Mouse (Mus musculus): ENCODE measurements around the gene Gnptg. TPM values are rescaled to one million over a fixed set of nuclear protein-coding genes. Genes with fewer than 3 reads are reported as not detected.

Gnptg gene
- polyA plus RNA-seq, 1 experiment from 2014 or later: 57.2 TPM

DNA sequence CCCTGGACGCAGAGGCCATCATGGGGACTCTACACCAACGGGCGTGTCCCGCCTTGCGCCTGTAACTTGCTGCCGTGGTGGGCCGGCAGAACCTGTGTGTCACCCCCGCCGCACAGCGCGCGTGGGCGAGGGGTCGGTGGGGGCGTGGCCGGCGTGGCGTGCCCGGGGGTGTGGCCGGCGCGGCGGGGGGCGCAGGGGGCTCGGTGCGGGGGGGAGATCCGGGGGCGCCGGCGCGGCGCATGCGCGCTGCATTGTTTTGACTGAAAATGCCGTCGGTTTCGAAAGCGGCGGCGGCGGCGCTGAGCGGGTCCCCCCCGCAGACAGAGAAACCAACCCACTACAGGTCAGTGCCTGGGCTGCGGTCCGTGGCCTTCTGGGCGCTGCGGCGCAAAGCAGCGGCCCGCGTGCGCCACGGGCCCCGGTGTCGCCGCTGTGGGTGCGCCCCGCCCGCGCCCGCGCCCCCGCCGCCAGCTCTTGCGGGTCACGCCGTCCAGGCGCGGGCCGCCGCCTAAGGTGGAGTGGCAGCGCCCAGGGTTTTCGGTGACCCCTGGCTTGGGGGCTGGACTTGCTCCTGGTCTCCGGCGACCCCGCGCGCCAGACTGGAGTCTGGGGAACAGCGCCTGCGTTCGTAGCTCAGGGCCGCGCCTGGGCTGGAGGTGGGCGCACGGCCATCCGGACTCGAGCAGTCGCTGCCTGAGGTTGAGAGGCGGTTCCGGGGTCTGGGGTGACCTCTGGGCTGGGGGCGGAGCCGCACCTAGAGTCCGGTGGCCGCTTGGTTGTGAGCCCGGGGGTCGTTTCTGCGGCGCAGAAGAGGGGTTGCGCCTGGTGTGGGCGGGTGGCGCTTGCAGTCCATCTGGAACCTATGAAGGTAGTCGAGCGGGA is 51.5 kb downstream of the Gnptg start, which contains the start of gene Unkl:
Unkl (plus strand) TSS at position 248 of the 882 bp plus-strand sequence.
- H3K9ac ChIP-seq (ENCODE audit: low read depth, low read length): peak within 1 kb of the TSS; percentile 86
- peak within 1 kb of the TSS; percentile 85 for H3K4me3 ChIP-seq (ENCODE audit: low read depth, low read length)
- H3K4me2 ChIP-seq (replicated peaks; ENCODE audit: low read depth, low read length): peak within 1 kb of the TSS; percentile 86
- ATAC-seq (ENCODE audit: low FRiP score) (peak; percentile 49; the same call in 1 of the 2 replicates), DNase-seq (ENCODE audit: low spot score) (peak; percentile 75)
- no peaks in the 10 kb centered on the region for H3K9me3 ChIP-seq (ENCODE audit: control insufficient read depth, low read length)
- under 1% methylated on average over 73 of the region's 104 CpGs for WGBS
- H3K27ac ChIP-seq (ENCODE audit: low read depth, low read length): peak within 1 kb of the TSS; percentile 71
- H3K36me3 ChIP-seq (ENCODE audit: control insufficient read depth, insufficient read depth, low read length): no peaks in the 10 kb centered on the region
- no peaks in the 10 kb centered on the region for H3K27me3 ChIP-seq (ENCODE audit: control insufficient read depth, insufficient read depth, low read length)
- peaks cover 3% of the 10 kb centered on the region; the same call in 1 of the 2 replicates for H3K4me1 ChIP-seq (replicated peaks; ENCODE audit: control insufficient read depth, insufficient read depth, low read length)

DNA sequence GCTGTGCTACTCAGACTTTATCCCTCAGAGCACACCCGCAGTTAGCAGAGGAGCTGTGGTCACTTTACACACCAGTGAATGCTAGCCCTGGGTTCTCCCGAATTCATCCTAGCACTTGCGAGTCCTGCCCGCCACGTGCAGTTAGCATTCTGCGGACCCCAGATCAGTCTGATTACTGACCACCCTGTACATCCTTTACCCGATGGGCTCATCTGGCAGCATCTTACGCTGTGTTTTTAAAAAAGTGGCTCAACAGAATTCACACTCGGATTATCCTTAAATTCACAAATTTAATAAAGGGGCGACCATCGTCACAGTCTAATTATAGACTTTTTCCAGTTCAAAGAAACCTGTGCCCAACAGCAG is 52.2 kb downstream of the Gnptg start:
- ATAC-seq (ENCODE audit: low FRiP score) (no peak), DNase-seq (ENCODE audit: low spot score) (no peak)
- H3K36me3 ChIP-seq (ENCODE audit: control insufficient read depth, insufficient read depth, low read length): no peaks in the 10 kb centered on the region
- H3K27me3 ChIP-seq (ENCODE audit: control insufficient read depth, insufficient read depth, low read length): no peaks in the 10 kb centered on the region
- peak overlapping the region; percentile 86 for H3K4me2 ChIP-seq (replicated peaks; ENCODE audit: low read depth, low read length)
- no peaks in the 10 kb centered on the region for H3K9me3 ChIP-seq (ENCODE audit: control insufficient read depth, low read length)
- WGBS: 8% methylated on average over 11 of the region's 11 CpGs
- H3K4me3 ChIP-seq (ENCODE audit: low read depth, low read length): peak overlapping the region; percentile 85
- H3K9ac ChIP-seq (ENCODE audit: low read depth, low read length): peak overlapping the region; percentile 86; the same call in 1 of the 2 replicates
- peak overlapping the region; percentile 71; the same call in 1 of the 2 replicates for H3K27ac ChIP-seq (ENCODE audit: low read depth, low read length)
- H3K4me1 ChIP-seq (replicated peaks; ENCODE audit: control insufficient read depth, insufficient read depth, low read length): peaks cover 3% of the 10 kb centered on the region; the same call in 1 of the 2 replicates

DNA sequence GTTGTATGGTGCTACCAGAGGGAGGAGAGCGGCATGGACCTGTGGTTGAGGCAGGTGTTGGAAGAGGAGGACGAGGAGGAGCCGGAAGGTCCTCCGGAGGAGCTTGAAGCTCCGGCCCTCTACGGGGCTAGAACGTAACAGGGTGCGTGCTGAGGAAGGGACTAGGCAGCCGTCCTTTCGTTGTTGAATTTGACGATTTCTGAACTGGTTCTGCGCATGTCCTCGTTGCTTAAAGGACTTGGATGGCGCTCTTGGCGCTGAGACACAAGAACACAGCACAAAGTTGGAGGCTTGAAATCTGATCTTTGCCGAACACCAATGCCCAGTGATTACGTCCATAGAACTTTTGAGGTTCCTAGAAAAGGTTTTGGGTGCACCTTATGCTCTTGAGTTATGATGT is 55.0 kb downstream of the Gnptg start:
- 9% methylated on average over 17 of the region's 17 CpGs for WGBS
- no peak for ATAC-seq (ENCODE audit: low FRiP score)
- peaks cover 3% of the 10 kb centered on the region; the same call in 1 of the 2 replicates for H3K4me1 ChIP-seq (replicated peaks; ENCODE audit: control insufficient read depth, insufficient read depth, low read length)
- H3K9ac ChIP-seq (ENCODE audit: low read depth, low read length): peak overlapping the region; percentile 81
- no peaks in the 10 kb centered on the region for H3K36me3 ChIP-seq (ENCODE audit: control insufficient read depth, insufficient read depth, low read length)
- H3K27ac ChIP-seq (ENCODE audit: low read depth, low read length): no peak overlapping the region
- H3K27me3 ChIP-seq (ENCODE audit: control insufficient read depth, insufficient read depth, low read length): no peaks in the 10 kb centered on the region
- H3K9me3 ChIP-seq (ENCODE audit: control insufficient read depth, low read length): no peaks in the 10 kb centered on the region
- H3K4me3 ChIP-seq (ENCODE audit: low read depth, low read length): peak overlapping the region; percentile 92
- DNase-seq (ENCODE audit: low spot score): peak; percentile 5
- H3K4me2 ChIP-seq (replicated peaks; ENCODE audit: low read depth, low read length): peak overlapping the region; percentile 99

DNA sequence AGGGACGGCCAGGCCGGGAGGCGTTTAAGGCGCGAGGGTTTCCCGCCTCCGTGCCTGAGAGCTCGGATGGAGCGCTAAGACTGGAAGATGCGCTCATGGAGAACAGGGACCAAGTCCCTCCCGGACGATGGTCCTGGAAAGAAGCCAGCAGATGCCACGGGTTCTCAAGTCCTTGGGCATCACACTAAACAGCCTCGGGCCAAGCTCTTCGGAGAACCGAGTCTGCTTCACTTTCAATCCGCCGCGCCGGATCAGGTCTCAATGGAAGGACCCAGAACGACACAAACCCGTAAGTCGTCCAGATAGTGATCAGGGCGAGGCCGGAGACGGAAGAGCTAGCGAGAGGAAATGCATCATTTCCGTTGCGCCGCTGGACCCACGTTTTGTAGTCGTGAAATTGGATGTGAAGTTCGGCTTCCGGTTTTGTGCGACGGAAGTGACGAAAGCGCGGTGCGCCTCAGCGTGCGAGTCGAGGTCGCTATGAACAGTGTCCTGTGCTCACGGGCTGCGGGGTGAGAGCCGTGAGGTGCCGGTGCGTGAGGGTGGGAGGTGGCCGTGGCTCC is 55.7 kb downstream of the Gnptg start, which contains the start of gene BC003965:
BC003965 (plus strand) TSS at position 426 of the 563 bp plus-strand sequence.
- peak within 1 kb of the TSS; percentile 86 for H3K27ac ChIP-seq (ENCODE audit: low read depth, low read length)
- H3K4me1 ChIP-seq (replicated peaks; ENCODE audit: control insufficient read depth, insufficient read depth, low read length): no peaks in the 10 kb centered on the region; the same call in 1 of the 2 replicates
- no peaks in the 10 kb centered on the region for H3K27me3 ChIP-seq (ENCODE audit: control insufficient read depth, insufficient read depth, low read length)
- H3K4me2 ChIP-seq (replicated peaks; ENCODE audit: low read depth, low read length): peak within 1 kb of the TSS; percentile 99
- no peaks in the 10 kb centered on the region for H3K9me3 ChIP-seq (ENCODE audit: control insufficient read depth, low read length)
- H3K36me3 ChIP-seq (ENCODE audit: control insufficient read depth, insufficient read depth, low read length): no peaks in the 10 kb centered on the region
- ATAC-seq (ENCODE audit: low FRiP score) (peak; percentile 85), DNase-seq (ENCODE audit: low spot score) (peak; percentile 100)
- under 1% methylated on average over 50 of the region's 50 CpGs for WGBS
- H3K9ac ChIP-seq (ENCODE audit: low read depth, low read length): peak within 1 kb of the TSS; percentile 94
- peak within 1 kb of the TSS; percentile 92 for H3K4me3 ChIP-seq (ENCODE audit: low read depth, low read length)

Other genes starting within 250 kb of the Gnptg start
- 11.2 and 15.1 TPM in 2 replicates for gene Cramp1l, start 224.3 kb downstream of the Gnptg start, polyA plus RNA-seq (2014; fragmentation: Nextera tagmentation; extraction: Ambion mirVana)
- 15.9 and 17.5 TPM in 2 replicates for gene Ift140, start 224.0 kb downstream of the Gnptg start, polyA plus RNA-seq (2014; fragmentation: Nextera tagmentation; extraction: Ambion mirVana)
- 9.3 and 10.7 TPM in 2 replicates for gene Tmem204, start 156.5 kb downstream of the Gnptg start, polyA plus RNA-seq (2014; fragmentation: Nextera tagmentation; extraction: Ambion mirVana)
- gene Telo2, start 124.2 kb downstream of the Gnptg start, polyA plus RNA-seq (2014; fragmentation: Nextera tagmentation; extraction: Ambion mirVana): 23.5 and 28.8 TPM in 2 replicates
- gene Ptx4, start 119.4 kb downstream of the Gnptg start, polyA plus RNA-seq (2014; fragmentation: Nextera tagmentation; extraction: Ambion mirVana): not detected in 2 replicates
- 16.6 and 18.7 TPM in 2 replicates for gene Clcn7, start 106.7 kb downstream of the Gnptg start, polyA plus RNA-seq (2014; fragmentation: Nextera tagmentation; extraction: Ambion mirVana)
- gene Ccdc154, start 77.7 kb downstream of the Gnptg start, polyA plus RNA-seq (2014; fragmentation: Nextera tagmentation; extraction: Ambion mirVana): not detected in 2 replicates
- gene Gm38655, start 64.7 kb downstream of the Gnptg start, polyA plus RNA-seq (2014; fragmentation: Nextera tagmentation; extraction: Ambion mirVana): not detected in 2 replicates
- gene BC003965, start 55.6 kb downstream of the Gnptg start, polyA plus RNA-seq (2014; fragmentation: Nextera tagmentation; extraction: Ambion mirVana): 35.2 and 36.4 TPM in 2 replicates
- 4.3 and 4.5 TPM in 2 replicates for gene Unkl, start 51.7 kb downstream of the Gnptg start, polyA plus RNA-seq (2014; fragmentation: Nextera tagmentation; extraction: Ambion mirVana)
- gene Tsr3, start within 50 bp of the Gnptg start, polyA plus RNA-seq (2014; fragmentation: Nextera tagmentation; extraction: Ambion mirVana): 60.3 and 64.9 TPM in 2 replicates
- gene Baiap3, start 16.2 kb upstream of the Gnptg start, polyA plus RNA-seq (2014; fragmentation: Nextera tagmentation; extraction: Ambion mirVana): 2.0 and 4.4 TPM in 2 replicates
- 781 and 835 TPM in 2 replicates for gene Ube2i, start 34.5 kb upstream of the Gnptg start, polyA plus RNA-seq (2014; fragmentation: Nextera tagmentation; extraction: Ambion mirVana)
- gene Prss34, start 58.3 kb upstream of the Gnptg start, polyA plus RNA-seq (2014; fragmentation: Nextera tagmentation; extraction: Ambion mirVana): not detected in 2 replicates
- gene Prss28, start 68.5 kb upstream of the Gnptg start, polyA plus RNA-seq (2014; fragmentation: Nextera tagmentation; extraction: Ambion mirVana): not detected in 2 replicates
- not detected in 2 replicates for gene Prss29, start 78.5 kb upstream of the Gnptg start, polyA plus RNA-seq (2014; fragmentation: Nextera tagmentation; extraction: Ambion mirVana)
- not detected in 2 replicates for gene Tpsab1, start 105.4 kb upstream of the Gnptg start, polyA plus RNA-seq (2014; fragmentation: Nextera tagmentation; extraction: Ambion mirVana)
- not detected in 2 replicates for gene Tpsb2, start 126.2 kb upstream of the Gnptg start, polyA plus RNA-seq (2014; fragmentation: Nextera tagmentation; extraction: Ambion mirVana)
- gene Tpsg1, start 129.1 kb upstream of the Gnptg start, polyA plus RNA-seq (2014; fragmentation: Nextera tagmentation; extraction: Ambion mirVana): 0.69 TPM in 1 of 2 replicates, not detected in the other
- gene Cacna1h, start 193.7 kb upstream of the Gnptg start, polyA plus RNA-seq (2014; fragmentation: Nextera tagmentation; extraction: Ambion mirVana): 5.9 and 6.5 TPM in 2 replicates
- 1.3 and 1.8 TPM in 2 replicates for gene Tekt4, start 214.5 kb upstream of the Gnptg start, polyA plus RNA-seq (2014; fragmentation: Nextera tagmentation; extraction: Ambion mirVana)